Mouse (Mus musculus) liver, embryonic 16.5 days (tissue): ENCODE results near the gene Siglech. TPM values are rescaled to one million over a fixed set of nuclear protein-coding genes. Genes with fewer than 3 reads are reported as not detected.

Experiments used
- ATAC-seq: fragments of 200-750 bp; cut with Nextera tagmentation; 2 replicates; pipeline ENCODE4 v1.8.0; 2017; ENCODE audit warnings: low read depth, mild to moderate bottlenecking, moderate number of reproducible peaks, moderate library complexity
- H3K27ac ChIP-seq: fragments of 300-500 bp; sonication (generic); 2 replicates; pipeline ENCODE4 v1.5.1; 2014; ENCODE audit warnings: mild to moderate bottlenecking, low read length
- H3K27me3 ChIP-seq: fragments of 300-500 bp; sonication (generic); 2 replicates; pipeline ENCODE4 v1.6.1; 2014; ENCODE audit warnings: low read depth, low read length, mixed read lengths; ENCODE audit not compliant: control insufficient read depth, insufficient read depth
- H3K36me3 ChIP-seq: fragments of 300-500 bp; sonication (generic); 2 replicates; pipeline ENCODE4 v1.6.1; 2014; ENCODE audit warnings: mild to moderate bottlenecking; ENCODE audit not compliant: control insufficient read depth, insufficient read depth
- H3K4me1 ChIP-seq: fragments of 300-500 bp; sonication (generic); 2 replicates; pipeline ENCODE4 v1.6.1; 2014; ENCODE audit warnings: low read depth, low read length, mixed read lengths; ENCODE audit not compliant: control insufficient read depth
- H3K4me2 ChIP-seq: fragments of 300-500 bp; sonication (generic); 2 replicates; pipeline ENCODE4 v1.6.1; 2014; ENCODE audit warnings: low read depth, low read length, mixed read lengths
- H3K4me3 ChIP-seq: fragments of 300-500 bp; sonication (generic); 2 replicates; pipeline ENCODE4 v1.5.1; 2014; ENCODE audit warnings: low read depth, mild to moderate bottlenecking, low read length
- H3K9ac ChIP-seq: fragments of 300-500 bp; sonication (generic); 2 replicates; pipeline ENCODE4 v1.6.1; 2014; ENCODE audit warnings: low read depth, low read length
- H3K9me3 ChIP-seq: fragments of 300-500 bp; sonication (generic); replicated peaks from 2 replicates; pipeline ENCODE4 v1.6.1; 2016; ENCODE audit warnings: low read length; ENCODE audit not compliant: control insufficient read depth
- WGBS: fragments of 180-500 bp; shearing (Covaris S2); extraction: QIAGEN DNeasy Blood & Tissue Kit; methylation state at CpG from one replicate; pipeline ENCODE4 v1.1.7; 2014; ENCODE audit not compliant: insufficient replicate concordance; 5-methylcytosine and 5-hydroxymethylcytosine counted together
- polyA plus RNA-seq: library from polyadenylated mRNA; unstranded; fragments of >200 nt; fragmentation: Nextera tagmentation; extraction: Ambion mirVana; gene quantifications from 2 replicates; pipeline ENCODE4 v1.2.1, GENCODE M21; 2015

Gene Siglech
- polyA plus RNA-seq, result 0.72 and 0.89 TPM in 2 replicates

DNA sequence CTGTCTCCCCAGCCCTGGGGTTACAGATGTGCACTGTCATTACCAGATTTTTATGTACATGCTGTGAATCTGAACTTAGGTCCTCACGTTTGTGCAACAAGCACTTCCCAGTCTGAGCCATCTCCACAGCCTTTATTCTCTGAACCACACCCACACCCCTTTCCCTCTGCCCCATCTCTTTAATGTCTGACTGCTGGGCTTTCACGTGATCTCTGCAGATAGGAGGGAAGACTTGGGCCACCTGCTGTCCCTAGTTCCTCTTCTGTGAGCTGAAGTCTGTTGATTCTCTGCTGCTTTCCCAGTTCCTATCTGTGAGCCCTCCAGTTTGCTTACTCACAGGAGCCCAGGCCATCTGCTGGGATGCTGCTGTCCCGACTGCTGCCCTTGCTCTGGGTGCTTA, at the start of gene Siglech:
TSS of gene Siglech (plus strand) at position 253 of the 400 bp plus-strand sequence.
- Histone ChIP-seq H3K4me2 (no peak within 1 kb of the TSS), H3K4me3 (no peak within 1 kb of the TSS), H3K27ac (no peak within 1 kb of the TSS), H3K4me1 (no peaks in the 10 kb centered on the region), H3K9ac (no peak within 1 kb of the TSS), H3K36me3 (no peaks in the 10 kb centered on the region), H3K27me3 (no peaks in the 10 kb centered on the region), H3K9me3 (no peaks in the 10 kb centered on the region)
- WGBS, result 9% methylated on average over 3 of the region's 3 CpGs
- no peak for ATAC-seq

DNA sequence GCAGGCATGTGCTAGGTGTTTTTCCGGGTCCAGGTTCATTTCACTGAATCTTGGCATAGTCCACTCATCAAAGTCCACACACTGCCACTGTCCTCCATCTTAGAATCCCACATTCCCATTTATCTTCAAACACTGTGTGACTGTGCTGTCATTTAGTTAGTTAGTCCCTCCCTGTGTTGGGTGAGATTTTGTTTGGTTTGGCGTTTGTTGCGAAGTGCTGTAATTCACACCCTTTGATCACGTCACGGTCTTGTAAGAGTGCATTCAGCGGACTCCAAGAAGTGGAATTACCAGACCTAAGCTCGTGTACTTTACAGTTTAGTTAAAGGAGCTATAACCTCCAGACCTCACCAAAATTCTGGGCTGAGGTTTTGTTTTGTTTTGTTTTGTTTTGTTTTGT, 45.3 kb upstream of the Siglech start:
- no peak overlapping the region for H3K9ac ChIP-seq
- ATAC-seq, result no peak
- H3K4me2 ChIP-seq, result no peak overlapping the region
- 56% methylated on average over 7 of the region's 7 CpGs for WGBS
- no peak overlapping the region for H3K27ac ChIP-seq
- no peaks in the 10 kb centered on the region for H3K4me1 ChIP-seq
- H3K9me3 ChIP-seq, result no peaks in the 10 kb centered on the region
- no peaks in the 10 kb centered on the region for H3K36me3 ChIP-seq
- H3K27me3 ChIP-seq, result no peaks in the 10 kb centered on the region
- no peak overlapping the region for H3K4me3 ChIP-seq

DNA sequence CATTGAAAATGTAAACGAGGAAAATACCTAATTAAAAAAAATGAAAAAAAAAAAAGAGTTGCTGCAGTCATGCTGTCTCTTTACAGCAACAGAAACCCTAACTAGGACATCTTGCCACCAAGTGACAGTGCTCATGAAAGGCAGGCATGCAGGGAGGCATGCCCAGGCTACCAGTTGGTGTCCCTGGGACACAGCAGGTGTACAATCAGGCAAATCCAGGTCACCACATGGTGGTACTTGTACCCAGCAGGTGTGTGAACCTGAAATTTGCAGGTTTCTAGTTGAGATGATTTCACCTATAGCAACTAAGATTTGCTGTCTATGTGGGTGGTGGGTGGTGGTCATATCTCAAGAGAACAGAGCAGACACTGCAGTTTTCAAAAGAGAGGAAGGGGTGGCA, 39.1 kb upstream of the Siglech start:
- WGBS, result 32% methylated on average over 1 of the region's 1 CpGs
- H3K4me3 ChIP-seq, result no peak overlapping the region
- H3K4me2 ChIP-seq, result no peak overlapping the region
- H3K9me3 ChIP-seq, result no peaks in the 10 kb centered on the region
- H3K27ac ChIP-seq, result no peak overlapping the region
- no peaks in the 10 kb centered on the region for H3K4me1 ChIP-seq
- H3K9ac ChIP-seq, result no peak overlapping the region
- no peak for ATAC-seq
- H3K36me3 ChIP-seq, result no peaks in the 10 kb centered on the region
- no peaks in the 10 kb centered on the region for H3K27me3 ChIP-seq

- no peak for ATAC-seq
- 61% methylated on average over 2 of the region's 2 CpGs for WGBS
- H3K9me3 ChIP-seq, result no peaks in the 10 kb centered on the region
Measured at GRCm38 (mm10) chr7:55734483-55734882, 33.5 kb upstream of the Siglech start.

DNA sequence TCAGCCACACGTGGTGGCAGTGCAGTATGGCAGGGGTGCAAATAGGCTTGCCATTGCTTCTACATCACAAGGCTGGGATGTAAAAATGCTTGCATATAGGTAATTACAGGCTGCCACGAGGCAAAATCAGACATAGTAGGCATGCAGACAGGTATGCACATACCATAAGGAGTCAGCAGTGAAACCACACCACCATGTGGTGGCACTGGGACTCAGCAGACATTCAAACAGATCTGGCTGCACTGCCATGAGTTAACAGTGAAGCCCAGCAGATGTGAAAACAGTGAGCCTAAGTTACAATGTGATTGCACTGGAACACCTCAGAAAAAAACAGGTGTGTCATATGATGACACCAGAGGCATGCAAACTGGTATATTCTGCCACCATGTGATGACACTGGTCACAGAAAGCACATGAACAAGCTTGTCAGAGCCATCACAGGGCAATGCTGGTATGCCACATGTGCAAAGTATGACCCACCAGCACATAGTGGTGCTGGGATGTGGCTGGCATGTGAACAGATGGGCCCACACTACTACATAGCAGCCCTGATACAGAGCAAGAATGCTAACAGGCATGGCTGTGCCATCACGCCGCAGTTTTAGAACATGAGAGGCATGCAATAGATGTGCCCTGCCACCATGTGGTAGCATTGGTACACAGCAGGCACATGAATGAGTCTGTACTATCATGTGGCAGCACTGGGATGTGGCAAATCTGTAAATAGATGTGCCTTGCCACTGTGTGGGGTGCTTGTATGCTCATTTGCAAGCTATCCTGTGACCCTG, 30.7 kb upstream of the Siglech start:
- no peaks in the 10 kb centered on the region for H3K9me3 ChIP-seq
- whole genome bisulfite sequencing, result 42% methylated on average over 4 of the region's 4 CpGs
- no peak overlapping the region for H3K4me2 ChIP-seq
- no peak overlapping the region for H3K27ac ChIP-seq
- H3K36me3 ChIP-seq, result no peaks in the 10 kb centered on the region
- H3K4me3 ChIP-seq, result no peak overlapping the region
- H3K9ac ChIP-seq, result no peak overlapping the region
- no peaks in the 10 kb centered on the region for H3K4me1 ChIP-seq
- no peak for ATAC-seq
- H3K27me3 ChIP-seq, result no peaks in the 10 kb centered on the region

More at GRCm38 (mm10) chr7:55734483-55734882, 33.5 kb upstream of the Siglech start:
- no peak overlapping the region for H3K9ac ChIP-seq
- no peaks in the 10 kb centered on the region for H3K27me3 ChIP-seq
- no peak overlapping the region for H3K27ac ChIP-seq
- no peaks in the 10 kb centered on the region for H3K36me3 ChIP-seq
- no peak overlapping the region for H3K4me2 ChIP-seq
- no peaks in the 10 kb centered on the region for H3K4me1 ChIP-seq
- H3K4me3 ChIP-seq, result no peak overlapping the region

- H3K36me3 ChIP-seq, result no peaks in the 10 kb centered on the region
- ATAC-seq, result no peak
- no peaks in the 10 kb centered on the region for H3K4me1 ChIP-seq
- H3K9me3 ChIP-seq, result no peaks in the 10 kb centered on the region
- H3K27me3 ChIP-seq, result no peaks in the 10 kb centered on the region
- WGBS, result 61% methylated on average over 3 of the region's 3 CpGs
- no peak overlapping the region for H3K27ac ChIP-seq
- H3K4me2 ChIP-seq, result no peak overlapping the region
- no peak overlapping the region for H3K9ac ChIP-seq
- H3K4me3 ChIP-seq, result no peak overlapping the region
Measured at GRCm38 (mm10) chr7:55743614-55744267, 24.2 kb upstream of the Siglech start.

DNA sequence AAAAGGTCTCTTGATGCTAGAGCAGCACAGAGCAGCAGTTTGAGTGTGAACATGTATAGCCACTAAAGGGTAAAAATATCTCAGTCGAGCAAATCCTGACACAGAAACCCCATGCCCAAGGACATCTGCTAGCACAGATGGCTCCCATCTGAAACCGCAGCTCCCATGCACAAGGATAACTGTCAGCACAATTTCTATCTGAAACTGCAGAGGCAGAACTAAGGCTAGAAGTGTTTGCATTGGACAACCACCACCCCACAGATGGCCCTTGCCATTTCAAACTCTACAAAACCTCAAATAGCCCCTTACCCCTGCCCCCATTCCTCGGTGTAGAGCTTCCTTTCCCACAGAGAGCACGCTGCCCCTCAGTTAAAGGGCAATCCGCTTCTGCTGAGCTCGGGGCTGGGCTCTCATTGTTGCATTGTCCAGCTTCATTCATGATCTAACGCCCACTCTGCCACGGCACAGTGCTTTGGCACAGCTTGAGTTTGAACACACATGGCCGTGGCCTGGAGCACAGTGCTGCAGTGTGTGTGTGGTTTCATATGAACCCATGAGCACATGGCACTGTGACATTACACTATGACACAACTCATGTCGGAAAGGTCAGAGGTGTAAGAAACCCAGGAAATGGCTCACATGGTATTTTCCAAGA, 23.3 kb upstream of the Siglech start:
- Histone ChIP-seq H3K27ac (no peak overlapping the region), H3K4me1 (no peaks in the 10 kb centered on the region), H3K4me2 (no peak overlapping the region), H3K27me3 (no peaks in the 10 kb centered on the region), H3K9me3 (no peaks in the 10 kb centered on the region), H3K4me3 (no peak overlapping the region), H3K9ac (no peak overlapping the region), H3K36me3 (no peaks in the 10 kb centered on the region)
- 52% methylated on average over 10 of the region's 10 CpGs for WGBS
- ATAC-seq, result no peak

DNA sequence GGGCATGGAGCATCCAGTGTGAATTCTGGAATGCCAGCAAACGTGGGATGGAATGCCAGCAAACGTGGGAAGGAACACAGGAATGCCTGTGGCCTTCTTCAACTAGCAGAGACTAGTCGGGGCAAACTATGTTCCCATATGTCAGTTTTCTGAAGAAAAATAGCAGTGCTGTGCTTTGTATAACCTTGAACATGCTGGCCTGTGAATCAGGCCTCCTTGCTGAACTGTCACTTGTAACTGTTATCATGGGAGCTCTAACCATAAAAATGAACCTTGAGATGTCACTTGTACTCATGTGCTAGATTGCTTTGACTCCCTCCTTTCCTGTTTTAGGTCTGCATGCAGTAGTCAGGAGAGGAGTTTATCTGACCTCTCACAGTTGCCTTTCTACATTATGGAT, 17.1 kb upstream of the Siglech start:
- Histone ChIP-seq H3K9ac (no peak overlapping the region), H3K36me3 (no peaks in the 10 kb centered on the region), H3K4me3 (no peak overlapping the region), H3K9me3 (no peaks in the 10 kb centered on the region), H3K4me2 (no peak overlapping the region), H3K27ac (no peak overlapping the region), H3K27me3 (no peaks in the 10 kb centered on the region), H3K4me1 (no peaks in the 10 kb centered on the region)
- WGBS, result 52% methylated on average over 3 of the region's 3 CpGs
- ATAC-seq, result no peak

- Histone ChIP-seq H3K4me2 (no peak overlapping the region), H3K9me3 (no peaks in the 10 kb centered on the region), H3K36me3 (no peaks in the 10 kb centered on the region), H3K27ac (no peak overlapping the region), H3K27me3 (no peaks in the 10 kb centered on the region), H3K4me3 (no peak overlapping the region), H3K9ac (no peak overlapping the region), H3K4me1 (no peaks in the 10 kb centered on the region)
- ATAC-seq, result no peak
- 48% methylated on average over 3 of the region's 3 CpGs for WGBS
Measured at GRCm38 (mm10) chr7:55759346-55759745, 8.6 kb upstream of the Siglech start.
